Mouse (Mus musculus): ENCODE results near the gene Pck1.
"Not testable (repeated sequence)": the region's sequence is repeated elsewhere in the genome, so short reads cannot be mapped to it uniquely, and the experiment has no call there.

Gene Pck1

GRCm38 (mm10) chr2:173152436-173153151, at the start of gene Pck1:
Gene Pck1, plus strand, starts transcription at chr2:173153048.
- DNase-seq (ENCODE audit: low read depth, low spot score) = no peak

GRCm38 (mm10) chr2:173106409-173106808, 46.4 kb upstream of the Pck1 start:
- DNase-seq (ENCODE audit: low read depth, low spot score) = no peak

- DNase-seq (ENCODE audit: low read depth, low spot score) = peak; percentile 28
Measured at GRCm38 (mm10) chr2:173106889-173107785, 45.7 kb upstream of the Pck1 start.

GRCm38 (mm10) chr2:173108509-173109190, 44.2 kb upstream of the Pck1 start:
- no peak for DNase-seq (ENCODE audit: low read depth, low spot score)

GRCm38 (mm10) chr2:173109510-173109909, 43.3 kb upstream of the Pck1 start:
- no peak for DNase-seq (ENCODE audit: low read depth, low spot score)

- no peak for DNase-seq (ENCODE audit: low read depth, low spot score)
Measured at GRCm38 (mm10) chr2:173110571-173110970, 42.3 kb upstream of the Pck1 start.

GRCm38 (mm10) chr2:173113796-173114195, 39.1 kb upstream of the Pck1 start:
- not testable (repeated sequence) for DNase-seq (ENCODE audit: low read depth, low spot score)

- no peak for DNase-seq (ENCODE audit: low read depth, low spot score)
Measured at GRCm38 (mm10) chr2:173119023-173119944, 33.6 kb upstream of the Pck1 start, which contains the start of gene Ctcfl. Gene Ctcfl, minus strand, starts transcription at chr2:173119525.

- DNase-seq (ENCODE audit: low read depth, low spot score) = peak; percentile 43
Measured at GRCm38 (mm10) chr2:173120117-173120516, 32.7 kb upstream of the Pck1 start.

GRCm38 (mm10) chr2:173124022-173124735, 28.7 kb upstream of the Pck1 start:
- no peak for DNase-seq (ENCODE audit: low read depth, low spot score)

- no peak for DNase-seq (ENCODE audit: low read depth, low spot score)
Measured at GRCm38 (mm10) chr2:173126386-173126785, 26.5 kb upstream of the Pck1 start.

GRCm38 (mm10) chr2:173129111-173129510, 23.7 kb upstream of the Pck1 start:
- no peak for DNase-seq (ENCODE audit: low read depth, low spot score)

GRCm38 (mm10) chr2:173132262-173132661, 20.6 kb upstream of the Pck1 start:
- no peak for DNase-seq (ENCODE audit: low read depth, low spot score)

- DNase-seq (ENCODE audit: low read depth, low spot score) = no peak
Measured at GRCm38 (mm10) chr2:173132794-173133300, 20.0 kb upstream of the Pck1 start.

- DNase-seq (ENCODE audit: low read depth, low spot score) = no peak
Measured at GRCm38 (mm10) chr2:173134695-173135094, 18.2 kb upstream of the Pck1 start.

GRCm38 (mm10) chr2:173138323-173139239, 14.3 kb upstream of the Pck1 start:
- no peak for DNase-seq (ENCODE audit: low read depth, low spot score)

GRCm38 (mm10) chr2:173143611-173144010, 9.2 kb upstream of the Pck1 start:
- DNase-seq (ENCODE audit: low read depth, low spot score) = no peak

- no peak for DNase-seq (ENCODE audit: low read depth, low spot score)
Measured at GRCm38 (mm10) chr2:173145808-173146207, 7.0 kb upstream of the Pck1 start.

GRCm38 (mm10) chr2:173146728-173147127, 6.1 kb upstream of the Pck1 start:
- no peak for DNase-seq (ENCODE audit: low read depth, low spot score)
